Mouse (Mus musculus): ENCODE measurements around the gene Gimap9. TPM values are rescaled to one million over a fixed set of nuclear protein-coding genes. Genes with fewer than 3 reads are reported as not detected.

The Gimap9 gene
- polyA plus RNA-seq, 1 experiment from 2014 or later = 8.8 TPM

Other genes with a start within 250 kb of the Gimap9 start
- gene Zfp467, start 230.3 kb upstream of the Gimap9 start, polyA plus RNA-seq (2014; fragmentation: Nextera tagmentation; extraction: Ambion mirVana) = 17.3 and 17.8 TPM in 2 replicates
- 0.41 and 0.54 TPM in 2 replicates for gene Sspo, start 227.9 kb upstream of the Gimap9 start, polyA plus RNA-seq (2014; fragmentation: Nextera tagmentation; extraction: Ambion mirVana)
- gene Atp6v0e2, start 138.5 kb upstream of the Gimap9 start, polyA plus RNA-seq (2014; fragmentation: Nextera tagmentation; extraction: Ambion mirVana) = 19.8 and 24.1 TPM in 2 replicates
- 6.6 and 9.6 TPM in 2 replicates for gene Lrrc61, start 121.3 kb upstream of the Gimap9 start, polyA plus RNA-seq (2014; fragmentation: Nextera tagmentation; extraction: Ambion mirVana)
- gene Rarres2, start 103.3 kb upstream of the Gimap9 start, polyA plus RNA-seq (2014; fragmentation: Nextera tagmentation; extraction: Ambion mirVana) = 16.4 and 18.3 TPM in 2 replicates
- 0.77 and 1.3 TPM in 2 replicates for gene Gm45021, start 86.5 kb upstream of the Gimap9 start, polyA plus RNA-seq (2014; fragmentation: Nextera tagmentation; extraction: Ambion mirVana)
- gene Repin1, start 82.2 kb upstream of the Gimap9 start, polyA plus RNA-seq (2014; fragmentation: Nextera tagmentation; extraction: Ambion mirVana) = 22.0 and 26.5 TPM in 2 replicates
- gene Gm44965, start 82.2 kb upstream of the Gimap9 start, polyA plus RNA-seq (2014; fragmentation: Nextera tagmentation; extraction: Ambion mirVana) = not detected in 2 replicates
- gene Zfp775, start 74.1 kb upstream of the Gimap9 start, polyA plus RNA-seq (2014; fragmentation: Nextera tagmentation; extraction: Ambion mirVana) = 5.8 and 6.0 TPM in 2 replicates
- 0.66 and 0.83 TPM in 2 replicates for gene AI854703, start 49.4 kb upstream of the Gimap9 start, polyA plus RNA-seq (2014; fragmentation: Nextera tagmentation; extraction: Ambion mirVana)
- gene Gimap8, start 28.9 kb upstream of the Gimap9 start, polyA plus RNA-seq (2014; fragmentation: Nextera tagmentation; extraction: Ambion mirVana) = 0.26 and 0.68 TPM in 2 replicates
- gene Gimap4, start 8.4 kb downstream of the Gimap9 start, polyA plus RNA-seq (2014; fragmentation: Nextera tagmentation; extraction: Ambion mirVana) = 8.6 and 10.0 TPM in 2 replicates
- gene Gimap6, start 32.1 kb downstream of the Gimap9 start, polyA plus RNA-seq (2014; fragmentation: Nextera tagmentation; extraction: Ambion mirVana) = 30.5 and 30.6 TPM in 2 replicates
- gene Gm28053, start 42.5 kb downstream of the Gimap9 start, polyA plus RNA-seq (2014; fragmentation: Nextera tagmentation; extraction: Ambion mirVana) = 2.6 and 4.8 TPM in 2 replicates
- gene Gimap7, start 42.5 kb downstream of the Gimap9 start, polyA plus RNA-seq (2014; fragmentation: Nextera tagmentation; extraction: Ambion mirVana) = not detected in 2 replicates
- 17.6 and 22.5 TPM in 2 replicates for gene Gimap1, start 62.9 kb downstream of the Gimap9 start, polyA plus RNA-seq (2014; fragmentation: Nextera tagmentation; extraction: Ambion mirVana)
- 5.3 and 5.9 TPM in 2 replicates for gene Gimap5, start 70.1 kb downstream of the Gimap9 start, polyA plus RNA-seq (2014; fragmentation: Nextera tagmentation; extraction: Ambion mirVana)
- gene Gimap3, start 94.7 kb downstream of the Gimap9 start, polyA plus RNA-seq (2014; fragmentation: Nextera tagmentation; extraction: Ambion mirVana) = not detected in 2 replicates
- gene Tmem176a, start 164.8 kb downstream of the Gimap9 start, polyA plus RNA-seq (2014; fragmentation: Nextera tagmentation; extraction: Ambion mirVana) = 104 and 108 TPM in 2 replicates
- 219 and 237 TPM in 2 replicates for gene Tmem176b, start 165.4 kb downstream of the Gimap9 start, polyA plus RNA-seq (2014; fragmentation: Nextera tagmentation; extraction: Ambion mirVana)
- not detected in 2 replicates for gene Aoc1, start 196.8 kb downstream of the Gimap9 start, polyA plus RNA-seq (2014; fragmentation: Nextera tagmentation; extraction: Ambion mirVana)

Data from heart, embryonic 11.5 days (tissue).